Mouse (Mus musculus) megakaryocyte progenitor cell, adult 5-6 weeks (primary cell): ENCODE measurements around the gene Fam76a. TPM values are rescaled to one million over a fixed set of nuclear protein-coding genes. Genes with fewer than 3 reads are reported as not detected.
A peak's percentile ranks its signal among the peaks of the same experiment; 100 is the strongest.

Source experiments
- ATAC-seq: replicated peaks from 2 replicates; pipeline ENCODE4 v1.8.0; 2016; ENCODE audit warnings: mild to moderate bottlenecking, moderate TSS enrichment, inconsistent platforms; ENCODE audit not compliant: poor library complexity
- total RNA-seq, 2 experiments: library from RNA; stranded (forward) in 1 of 2; stranded (reverse) in 1 of 2; fragments of 157-497, 149-512 nt in 1 of 2; fragments of 200-1000 nt in 1 of 2; gene quantifications; 2 replicates each; pipeline versions ENCODE4 v1.2.3 to v1.2.4; 2015 to 2017

Fam76a gene
- total RNA-seq (2015) (17.9 and 18.0 TPM in 2 replicates), total RNA-seq (2017) (31.5 and 42.0 TPM in 2 replicates)

GRCm38 (mm10) chr4:132922558-132923008 lies at the start of gene Fam76a:
TSS of gene Fam76a (minus strand) at chr4:132922558.
- ATAC-seq = peak; percentile 94

- no peak for ATAC-seq
These were observed 49.7 kb upstream of the Fam76a start for GRCm38 (mm10) chr4:132972101-132972500.

- no peak for ATAC-seq
These were observed 49.2 kb upstream of the Fam76a start for GRCm38 (mm10) chr4:132971601-132972000.

GRCm38 (mm10) chr4:132968105-132968938 lies 46.0 kb upstream of the Fam76a start:
- ATAC-seq = no peak

- no peak for ATAC-seq
These were observed 42.1 kb upstream of the Fam76a start for GRCm38 (mm10) chr4:132964473-132964872.

- ATAC-seq = no peak
These were observed 41.7 kb upstream of the Fam76a start for GRCm38 (mm10) chr4:132964064-132964463.

- no peak for ATAC-seq
These were observed 41.1 kb upstream of the Fam76a start for GRCm38 (mm10) chr4:132963436-132963835.

- ATAC-seq = 0 out of 2 replicates have a peak, but pooled peaks have one; percentile 11
These were observed 40.3 kb upstream of the Fam76a start for GRCm38 (mm10) chr4:132962628-132963027.

GRCm38 (mm10) chr4:132961866-132962265 lies 39.5 kb upstream of the Fam76a start:
- ATAC-seq = no peak

- ATAC-seq = peak; percentile 52
These were observed 38.7 kb upstream of the Fam76a start for GRCm38 (mm10) chr4:132960864-132961639.

GRCm38 (mm10) chr4:132960313-132960712 lies 38.0 kb upstream of the Fam76a start:
- no peak for ATAC-seq

- no peak for ATAC-seq
These were observed 37.3 kb upstream of the Fam76a start for GRCm38 (mm10) chr4:132959679-132960045.

GRCm38 (mm10) chr4:132958741-132959678 lies 36.7 kb upstream of the Fam76a start:
- 0 out of 2 replicates have a peak, but pooled peaks have one; percentile 23 for ATAC-seq

- ATAC-seq = no peak
These were observed 33.0 kb upstream of the Fam76a start for GRCm38 (mm10) chr4:132955395-132955791.

GRCm38 (mm10) chr4:132954530-132955394 lies 32.4 kb upstream of the Fam76a start:
- no peak for ATAC-seq

GRCm38 (mm10) chr4:132950999-132951398 lies 28.6 kb upstream of the Fam76a start:
- peak; percentile 62 for ATAC-seq

GRCm38 (mm10) chr4:132949882-132950532 lies 27.6 kb upstream of the Fam76a start:
- ATAC-seq = no peak

GRCm38 (mm10) chr4:132946047-132947001 lies 24.0 kb upstream of the Fam76a start:
- peak; percentile 45 for ATAC-seq
